16 mouse cellular contexts compared by ENCODE assay signal in the genomic region with DNA sequence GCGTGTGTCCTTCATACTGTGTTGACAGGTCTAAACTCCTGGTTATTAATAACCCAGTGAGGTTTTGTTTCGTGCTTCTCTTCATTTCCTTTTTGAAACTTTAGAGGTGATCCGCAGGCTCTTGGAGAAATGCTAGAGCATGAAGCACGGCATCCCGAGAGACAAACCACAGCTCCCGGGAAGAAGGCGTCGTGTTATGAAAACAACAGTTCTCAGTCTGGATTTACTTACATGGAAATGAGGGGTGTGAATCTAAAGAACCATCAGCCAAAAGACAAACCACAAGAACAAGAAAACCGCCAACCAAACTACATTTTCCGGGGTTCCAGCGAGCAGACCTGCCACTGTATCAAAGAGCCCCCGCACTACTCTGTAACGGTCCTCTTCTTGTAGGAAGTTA.
"Had no signal": no experiment of that assay in that cellular context is flagged by ENCODE, and none has a peak within 500 bp of the region (broad histone marks: within the 10 kb centered on the region; RNA-seq: fewer than 3 reads in every experiment).

No protein-coding gene starts in this region.

- DNase-seq: liver, postnatal 0 days; lung, adult 2 months; lung, postnatal 4 days; midbrain, embryonic 14.5 days; right cerebral cortex, postnatal 14 days; thymus, adult 18-20 months; thymus, postnatal 36 days had no signal

- H3K27ac ChIP-seq: liver, embryonic 15.5 days; lung, embryonic 15.5 days; midbrain, embryonic 10.5 days; midbrain, embryonic 12.5 days; neural tube, embryonic 12.5 days; stomach, embryonic 15.5 days; stomach, postnatal 0 days had no signal

- H3K4me2 ChIP-seq: liver, embryonic 15.5 days; lung, embryonic 15.5 days; midbrain, embryonic 12.5 days; neural tube, embryonic 12.5 days; stomach, embryonic 15.5 days had no signal

- H3K36me3 ChIP-seq: liver, embryonic 15.5 days; lung, embryonic 15.5 days; midbrain, embryonic 10.5 days; midbrain, embryonic 12.5 days; neural tube, embryonic 12.5 days; stomach, embryonic 15.5 days had no signal

- H3K9me3 ChIP-seq: liver, embryonic 15.5 days; lung, embryonic 15.5 days; midbrain, embryonic 10.5 days; midbrain, embryonic 12.5 days; neural tube, embryonic 12.5 days; stomach, embryonic 15.5 days had no signal

- H3K4me1 ChIP-seq: liver, embryonic 15.5 days; lung, embryonic 15.5 days; midbrain, embryonic 10.5 days; midbrain, embryonic 12.5 days; neural tube, embryonic 12.5 days; stomach, embryonic 15.5 days had no signal

- H3K9ac ChIP-seq: liver, embryonic 15.5 days; liver, postnatal 0 days; lung, embryonic 15.5 days; midbrain, embryonic 12.5 days; neural tube, embryonic 12.5 days; stomach, embryonic 15.5 days had no signal

- ATAC-seq: liver, postnatal 0 days; lung, postnatal 0 days; midbrain, embryonic 16.5 days had no signal

- H3K4me3 ChIP-seq: liver, embryonic 15.5 days; lung, embryonic 15.5 days; midbrain, embryonic 10.5 days; midbrain, embryonic 12.5 days; neural tube, embryonic 12.5 days; stomach, embryonic 15.5 days had no signal

- H3K27me3 ChIP-seq: liver, embryonic 15.5 days; lung, embryonic 15.5 days; midbrain, embryonic 12.5 days; neural tube, embryonic 12.5 days; stomach, embryonic 15.5 days had no signal
